Mouse (Mus musculus) thymus, adult 2 months (tissue): ENCODE data around the gene Cacna1e. TPM values are rescaled to one million over a fixed set of nuclear protein-coding genes. Genes with fewer than 3 reads are reported as not detected.

ENCODE experiments used
- DNase-seq: peaks from one replicate; pipeline ENCODE4 v3.0.0; 2021
- H3K27ac ChIP-seq: fragments of 200-500 bp; 2 replicates; pipeline ENCODE4 v1.5.1; 2012; ENCODE audit warnings: low read length, control low read depth; ENCODE audit not compliant: control insufficient read depth, insufficient read depth
- H3K27me3 ChIP-seq: fragments of 200-500 bp; 2 replicates; pipeline ENCODE4 v1.6.1; 2012; ENCODE audit warnings: mild to moderate bottlenecking, low read length, moderate library complexity, mixed read lengths; ENCODE audit not compliant: control insufficient read depth, insufficient read depth
- H3K36me3 ChIP-seq: fragments of 200-500 bp; 2 replicates; pipeline ENCODE4 v1.6.1; 2012; ENCODE audit warnings: mild to moderate bottlenecking, low read length, moderate library complexity; ENCODE audit not compliant: control insufficient read depth, insufficient read depth
- H3K4me1 ChIP-seq: fragments of 200-500 bp; replicated peaks from 2 replicates; pipeline ENCODE4 v1.6.1; 2012; ENCODE audit warnings: low read length; ENCODE audit not compliant: control insufficient read depth, insufficient read depth
- H3K4me3 ChIP-seq: fragments of 200-500 bp; 2 replicates; pipeline ENCODE4 v1.5.1; 2012; ENCODE audit warnings: mild to moderate bottlenecking, low read length, control low read depth, moderate library complexity; ENCODE audit not compliant: control insufficient read depth, insufficient read depth
- CTCF ChIP-seq: fragments of 200-500 bp; IDR thresholded peaks from 2 replicates; pipeline ENCODE4 v1.5.1; 2012; ENCODE audit warnings: mild to moderate bottlenecking, control low read depth, low read length, moderate library complexity, borderline replicate concordance; ENCODE audit not compliant: control insufficient read depth, poor library complexity, insufficient read depth; ENCODE audit errors: extremely low read depth
- POLR2A ChIP-seq: fragments of 200-500 bp; IDR thresholded peaks from 2 replicates; pipeline ENCODE4 v1.6.1; 2012; ENCODE audit warnings: mild to moderate bottlenecking, low read length, control low read depth, moderate library complexity; ENCODE audit not compliant: control insufficient read depth, poor library complexity, insufficient read depth; ENCODE audit errors: extremely low read depth
- WGBS: fragments of 180-500 bp; shearing (Covaris S2); methylation state at CpG from one replicate; pipeline ENCODE4 v1.1.7; 2018; 5-methylcytosine and 5-hydroxymethylcytosine counted together
- polyA plus RNA-seq: library from polyadenylated mRNA; depleted of rRNA; stranded (reverse); fragments of >200 nt; gene quantifications from 2 replicates; pipeline ENCODE4 v1.2.3, GENCODE M21; 2012

Gene Cacna1e
- polyA plus RNA-seq, 1 experiment: 11.8 TPM

GRCm38 (mm10) chr1:154657366-154657765, 226.9 kb downstream of the Cacna1e start:
- Histone ChIP-seq H3K27me3 (no peaks in the 10 kb centered on the region), H3K4me3 (no peak overlapping the region), H3K27ac (no peak overlapping the region), H3K36me3 (no peaks in the 10 kb centered on the region), H3K4me1 (no peaks in the 10 kb centered on the region)
- TF ChIP-seq CTCF (no peak), POLR2A (no peak)
- 35% methylated on average over 5 of the region's 5 CpGs for WGBS
- DNase-seq: no peak

- Histone ChIP-seq H3K4me1 (no peaks in the 10 kb centered on the region), H3K4me3 (no peak overlapping the region), H3K36me3 (no peaks in the 10 kb centered on the region), H3K27ac (no peak overlapping the region), H3K27me3 (no peaks in the 10 kb centered on the region)
- no peak for DNase-seq
- WGBS: 85% methylated on average over 2 of the region's 2 CpGs
- no peak for TF ChIP-seq CTCF
- TF ChIP-seq POLR2A: no peak
Measured at GRCm38 (mm10) chr1:154653951-154654350, 230.3 kb downstream of the Cacna1e start.

GRCm38 (mm10) chr1:154646156-154646950, 237.9 kb downstream of the Cacna1e start:
- TF ChIP-seq CTCF: no peak
- TF ChIP-seq POLR2A: no peak
- WGBS: 90% methylated on average over 6 of the region's 6 CpGs
- H3K4me1 ChIP-seq: no peaks in the 10 kb centered on the region
- no peak for DNase-seq
- no peaks in the 10 kb centered on the region for H3K36me3 ChIP-seq
- no peaks in the 10 kb centered on the region for H3K27me3 ChIP-seq
- H3K4me3 ChIP-seq: no peak overlapping the region
- H3K27ac ChIP-seq: no peak overlapping the region

GRCm38 (mm10) chr1:154637821-154638220, 246.5 kb downstream of the Cacna1e start:
- 85% methylated on average over 4 of the region's 4 CpGs for WGBS
- no peak for TF ChIP-seq POLR2A
- TF ChIP-seq CTCF: no peak
- H3K4me1 ChIP-seq: no peaks in the 10 kb centered on the region
- H3K27me3 ChIP-seq: no peaks in the 10 kb centered on the region
- H3K4me3 ChIP-seq: no peak overlapping the region
- no peak for DNase-seq
- H3K36me3 ChIP-seq: no peaks in the 10 kb centered on the region
- no peak overlapping the region for H3K27ac ChIP-seq

GRCm38 (mm10) chr1:154635766-154636165, 248.5 kb downstream of the Cacna1e start:
- no peak for DNase-seq
- TF ChIP-seq CTCF: no peak
- TF ChIP-seq POLR2A: no peak
- no peak overlapping the region for H3K27ac ChIP-seq
- no peaks in the 10 kb centered on the region for H3K36me3 ChIP-seq
- no peak overlapping the region for H3K4me3 ChIP-seq
- WGBS: 93% methylated on average over 9 of the region's 9 CpGs
- H3K4me1 ChIP-seq: no peaks in the 10 kb centered on the region
- H3K27me3 ChIP-seq: no peaks in the 10 kb centered on the region

GRCm38 (mm10) chr1:154632886-154633285, 251.4 kb downstream of the Cacna1e start:
- Histone ChIP-seq H3K4me1 (no peaks in the 10 kb centered on the region), H3K27ac (no peak overlapping the region), H3K4me3 (no peak overlapping the region), H3K27me3 (no peaks in the 10 kb centered on the region), H3K36me3 (no peaks in the 10 kb centered on the region)
- TF ChIP-seq CTCF (no peak), POLR2A (no peak)
- 96% methylated on average over 2 of the region's 2 CpGs for WGBS
- DNase-seq: no peak
